Mouse (Mus musculus): Measurements from ENCODE around the gene Elk3. TPM values are rescaled to one million over a fixed set of nuclear protein-coding genes. Genes with fewer than 3 reads are reported as not detected.

Gene Elk3
- polyA plus RNA-seq, 1 experiment from 2014 or later, result 21.9 TPM

GRCm38 (mm10) chr10:93346208-93346936 lies 35.4 kb upstream of the Elk3 start:
- no peak overlapping the region for H3K4me2 ChIP-seq (replicated peaks)
- no peak overlapping the region for H3K9ac ChIP-seq
- WGBS, result 79% methylated on average over 9 of the region's 9 CpGs
- no peaks in the 10 kb centered on the region for H3K36me3 ChIP-seq
- no peak overlapping the region for H3K27ac ChIP-seq
- H3K4me3 ChIP-seq (replicated peaks), result no peak overlapping the region
- no peak for ATAC-seq
- 0 out of 2 replicates have a peak, but pooled peaks cover 2% of the 10 kb centered on the region for H3K4me1 ChIP-seq (replicated peaks)
- H3K27me3 ChIP-seq (replicated peaks), result no peaks in the 10 kb centered on the region
- H3K9me3 ChIP-seq, result no peaks in the 10 kb centered on the region

GRCm38 (mm10) chr10:93345497-93345896 lies 34.6 kb upstream of the Elk3 start:
- no peak for ATAC-seq
- no peak overlapping the region for H3K27ac ChIP-seq
- H3K4me3 ChIP-seq (replicated peaks), result no peak overlapping the region
- 65% methylated on average over 2 of the region's 2 CpGs for WGBS
- H3K4me2 ChIP-seq (replicated peaks), result no peak overlapping the region
- no peak overlapping the region for H3K9ac ChIP-seq
- H3K27me3 ChIP-seq (replicated peaks), result no peaks in the 10 kb centered on the region
- no peaks in the 10 kb centered on the region for H3K9me3 ChIP-seq
- 0 out of 2 replicates have a peak, but pooled peaks cover 2% of the 10 kb centered on the region for H3K4me1 ChIP-seq (replicated peaks)
- H3K36me3 ChIP-seq, result no peaks in the 10 kb centered on the region

- Histone ChIP-seq H3K27ac (no peak overlapping the region), H3K27me3 (replicated peaks) (no peaks in the 10 kb centered on the region), H3K9ac (no peak overlapping the region), H3K36me3 (no peaks in the 10 kb centered on the region), H3K4me1 (replicated peaks) (0 out of 2 replicates have a peak, but pooled peaks cover 2% of the 10 kb centered on the region), H3K4me3 (replicated peaks) (no peak overlapping the region), H3K4me2 (replicated peaks) (no peak overlapping the region), H3K9me3 (no peaks in the 10 kb centered on the region)
- ATAC-seq, result no peak
- 88% methylated on average over 6 of the region's 6 CpGs for WGBS
These were observed 32.5 kb upstream of the Elk3 start for GRCm38 (mm10) chr10:93343469-93343868.

GRCm38 (mm10) chr10:93342986-93343385 lies 32.1 kb upstream of the Elk3 start:
- Histone ChIP-seq H3K9me3 (no peaks in the 10 kb centered on the region), H3K4me2 (replicated peaks) (no peak overlapping the region), H3K4me3 (replicated peaks) (no peak overlapping the region), H3K27me3 (replicated peaks) (no peaks in the 10 kb centered on the region), H3K36me3 (no peaks in the 10 kb centered on the region), H3K4me1 (replicated peaks) (0 out of 2 replicates have a peak, but pooled peaks cover 2% of the 10 kb centered on the region), H3K9ac (no peak overlapping the region), H3K27ac (no peak overlapping the region)
- WGBS, result 86% methylated on average over 3 of the region's 3 CpGs
- ATAC-seq, result no peak

- H3K9ac ChIP-seq, result no peak overlapping the region
- no peak overlapping the region for H3K27ac ChIP-seq
- no peak overlapping the region for H3K4me2 ChIP-seq (replicated peaks)
- H3K4me1 ChIP-seq (replicated peaks), result no peaks in the 10 kb centered on the region
- no peaks in the 10 kb centered on the region for H3K9me3 ChIP-seq
- no peak for ATAC-seq
- WGBS, result 90% methylated on average over 5 of the region's 5 CpGs
- H3K4me3 ChIP-seq (replicated peaks), result no peak overlapping the region
- no peaks in the 10 kb centered on the region for H3K36me3 ChIP-seq
- H3K27me3 ChIP-seq (replicated peaks), result no peaks in the 10 kb centered on the region
These were observed 27.6 kb upstream of the Elk3 start for GRCm38 (mm10) chr10:93338526-93338925.

- Histone ChIP-seq H3K27me3 (replicated peaks) (no peaks in the 10 kb centered on the region), H3K4me1 (replicated peaks) (no peaks in the 10 kb centered on the region), H3K9me3 (no peaks in the 10 kb centered on the region), H3K9ac (no peak overlapping the region), H3K4me3 (replicated peaks) (no peak overlapping the region), H3K4me2 (replicated peaks) (no peak overlapping the region), H3K36me3 (no peaks in the 10 kb centered on the region), H3K27ac (no peak overlapping the region)
- no peak for ATAC-seq
- WGBS, result 53% methylated on average over 6 of the region's 6 CpGs
These were observed 25.6 kb upstream of the Elk3 start for GRCm38 (mm10) chr10:93336462-93336931.

GRCm38 (mm10) chr10:93335828-93336461 lies 25.0 kb upstream of the Elk3 start:
- Histone ChIP-seq H3K27me3 (replicated peaks) (no peaks in the 10 kb centered on the region), H3K9ac (no peak overlapping the region), H3K9me3 (no peaks in the 10 kb centered on the region), H3K4me2 (replicated peaks) (no peak overlapping the region), H3K27ac (no peak overlapping the region), H3K4me1 (replicated peaks) (no peaks in the 10 kb centered on the region), H3K36me3 (no peaks in the 10 kb centered on the region), H3K4me3 (replicated peaks) (no peak overlapping the region)
- 72% methylated on average over 16 of the region's 16 CpGs for WGBS
- 0 out of 2 replicates have a peak, but pooled peaks have one; percentile 41 for ATAC-seq

GRCm38 (mm10) chr10:93335001-93335400 lies 24.1 kb upstream of the Elk3 start:
- Histone ChIP-seq H3K27ac (no peak overlapping the region), H3K9ac (no peak overlapping the region), H3K4me2 (replicated peaks) (no peak overlapping the region), H3K9me3 (no peaks in the 10 kb centered on the region), H3K4me1 (replicated peaks) (no peaks in the 10 kb centered on the region), H3K4me3 (replicated peaks) (no peak overlapping the region), H3K27me3 (replicated peaks) (no peaks in the 10 kb centered on the region), H3K36me3 (no peaks in the 10 kb centered on the region)
- no peak for ATAC-seq
- 56% methylated on average over 2 of the region's 2 CpGs for WGBS

GRCm38 (mm10) chr10:93333239-93333638 lies 22.3 kb upstream of the Elk3 start:
- no peaks in the 10 kb centered on the region for H3K9me3 ChIP-seq
- no peak for ATAC-seq
- H3K36me3 ChIP-seq, result no peaks in the 10 kb centered on the region
- H3K4me2 ChIP-seq (replicated peaks), result no peak overlapping the region
- 70% methylated on average over 5 of the region's 5 CpGs for WGBS
- H3K27ac ChIP-seq, result no peak overlapping the region
- no peaks in the 10 kb centered on the region for H3K4me1 ChIP-seq (replicated peaks)
- no peak overlapping the region for H3K4me3 ChIP-seq (replicated peaks)
- H3K27me3 ChIP-seq (replicated peaks), result no peaks in the 10 kb centered on the region
- no peak overlapping the region for H3K9ac ChIP-seq

GRCm38 (mm10) chr10:93332261-93332809 lies 21.4 kb upstream of the Elk3 start:
- Histone ChIP-seq H3K36me3 (no peaks in the 10 kb centered on the region), H3K4me1 (replicated peaks) (no peaks in the 10 kb centered on the region), H3K27ac (no peak overlapping the region), H3K27me3 (replicated peaks) (no peaks in the 10 kb centered on the region), H3K4me2 (replicated peaks) (no peak overlapping the region), H3K9ac (no peak overlapping the region), H3K9me3 (no peaks in the 10 kb centered on the region), H3K4me3 (replicated peaks) (no peak overlapping the region)
- ATAC-seq, result no peak
- WGBS, result 36% methylated on average over 3 of the region's 3 CpGs

GRCm38 (mm10) chr10:93331543-93331942 lies 20.6 kb upstream of the Elk3 start:
- Histone ChIP-seq H3K36me3 (no peaks in the 10 kb centered on the region), H3K9me3 (no peaks in the 10 kb centered on the region), H3K4me3 (replicated peaks) (no peak overlapping the region), H3K9ac (no peak overlapping the region), H3K27me3 (replicated peaks) (no peaks in the 10 kb centered on the region), H3K27ac (no peak overlapping the region), H3K4me1 (replicated peaks) (no peaks in the 10 kb centered on the region), H3K4me2 (replicated peaks) (no peak overlapping the region)
- ATAC-seq, result no peak
- whole genome bisulfite sequencing, result 84% methylated on average over 4 of the region's 4 CpGs

GRCm38 (mm10) chr10:93328321-93328720 lies 17.4 kb upstream of the Elk3 start:
- Histone ChIP-seq H3K9me3 (no peaks in the 10 kb centered on the region), H3K4me3 (replicated peaks) (no peak overlapping the region), H3K4me2 (replicated peaks) (no peak overlapping the region), H3K27me3 (replicated peaks) (no peaks in the 10 kb centered on the region), H3K9ac (no peak overlapping the region), H3K36me3 (no peaks in the 10 kb centered on the region), H3K27ac (no peak overlapping the region), H3K4me1 (replicated peaks) (peaks cover 6% of the 10 kb centered on the region; the same call in 1 of the 2 replicates)
- 63% methylated on average over 5 of the region's 5 CpGs for WGBS
- no peak for ATAC-seq

Measured in intestine, embryonic 15.5 days (tissue).